Mouse (Mus musculus) stomach, embryonic 14.5 days (tissue): ENCODE results near the gene F13b. TPM values are rescaled to one million over a fixed set of nuclear protein-coding genes. Genes with fewer than 3 reads are reported as not detected.

Source experiments
- ATAC-seq: fragments of 200-750 bp; cut with Nextera tagmentation; 2 replicates; pipeline ENCODE4 v1.8.0; 2017; ENCODE audit warnings: low read depth, moderate TSS enrichment; ENCODE audit not compliant: insufficient number of reproducible peaks, insufficient read depth, low FRiP score
- H3K27ac ChIP-seq: fragments of 300-500 bp; sonication (generic); 2 replicates; pipeline ENCODE4 v1.5.1; 2014; ENCODE audit warnings: mild to moderate bottlenecking, low read length, moderate library complexity, mixed read lengths
- H3K27me3 ChIP-seq: fragments of 300-500 bp; sonication (generic); 2 replicates; pipeline ENCODE4 v1.6.1; 2014; ENCODE audit warnings: low read length, control low read depth, mixed read lengths; ENCODE audit not compliant: control insufficient read depth, insufficient read depth
- H3K36me3 ChIP-seq: fragments of 300-500 bp; sonication (generic); 2 replicates; pipeline ENCODE4 v1.6.1; 2014; ENCODE audit warnings: mild to moderate bottlenecking, control low read depth, low read length, moderate library complexity, mixed read lengths; ENCODE audit not compliant: control insufficient read depth, insufficient read depth
- H3K4me1 ChIP-seq: fragments of 300-500 bp; sonication (generic); 2 replicates; pipeline ENCODE4 v1.6.1; 2014; ENCODE audit warnings: low read length, control low read depth, mixed read lengths; ENCODE audit not compliant: control insufficient read depth, insufficient read depth
- H3K4me2 ChIP-seq: fragments of 300-500 bp; sonication (generic); replicated peaks from 2 replicates; pipeline ENCODE4 v1.6.1; 2014; ENCODE audit warnings: low read depth, low read length, control low read depth
- H3K4me3 ChIP-seq: fragments of 300-500 bp; sonication (generic); 2 replicates; pipeline ENCODE4 v1.5.1; 2014; ENCODE audit warnings: low read depth, low read length, control low read depth
- H3K9ac ChIP-seq: fragments of 300-500 bp; sonication (generic); replicated peaks from 2 replicates; pipeline ENCODE4 v1.6.1; 2014; ENCODE audit warnings: low read depth, mild to moderate bottlenecking, control low read depth, low read length, moderate library complexity, mixed read lengths
- H3K9me3 ChIP-seq: fragments of 300-500 bp; sonication (generic); 2 replicates; pipeline ENCODE4 v1.6.1; 2016; ENCODE audit warnings: low read depth, low read length, control low read depth; ENCODE audit not compliant: control insufficient read depth
- WGBS: fragments of 180-500 bp; shearing (Covaris S2); extraction: QIAGEN DNeasy Blood & Tissue Kit; methylation state at CpG from one replicate; pipeline ENCODE4 v1.1.7; 2014; 5-methylcytosine and 5-hydroxymethylcytosine counted together
- polyA plus RNA-seq: library from polyadenylated mRNA; unstranded; fragments of >200 nt; fragmentation: Nextera tagmentation; extraction: Ambion mirVana; gene quantifications from 2 replicates; pipeline ENCODE4 v1.2.1, GENCODE M21; 2014

The F13b gene
- polyA plus RNA-seq, 1 experiment from 2014 or later, result not detected

DNA sequence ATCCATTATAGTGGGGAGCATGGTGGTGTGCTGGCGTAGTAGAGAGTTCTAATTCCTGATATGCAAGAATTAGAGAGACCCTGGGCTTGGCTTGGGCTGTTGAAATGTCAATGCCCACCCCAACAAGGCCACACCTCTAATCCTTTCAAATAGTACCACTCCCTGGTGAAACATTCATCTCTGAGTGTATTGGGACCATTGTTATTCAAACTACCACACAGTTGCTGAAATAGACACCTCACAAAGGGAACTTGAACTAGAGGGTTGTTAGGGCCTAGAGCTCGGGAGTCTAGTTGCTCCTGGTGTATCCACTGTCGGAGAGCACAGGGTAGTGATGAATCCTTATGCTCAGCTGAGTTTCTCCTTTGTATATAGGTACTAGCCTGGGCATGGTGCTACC, 6.9 kb upstream of the F13b start:
- Histone ChIP-seq H3K27me3 (no peaks in the 10 kb centered on the region), H3K4me1 (no peaks in the 10 kb centered on the region), H3K27ac (no peak overlapping the region), H3K36me3 (peaks cover 30% of the 10 kb centered on the region), H3K9me3 (no peaks in the 10 kb centered on the region), H3K4me2 (no peak overlapping the region), H3K9ac (no peak overlapping the region), H3K4me3 (no peak overlapping the region)
- ATAC-seq, result no peak
- WGBS, result 87% methylated on average over 3 of the region's 3 CpGs

DNA sequence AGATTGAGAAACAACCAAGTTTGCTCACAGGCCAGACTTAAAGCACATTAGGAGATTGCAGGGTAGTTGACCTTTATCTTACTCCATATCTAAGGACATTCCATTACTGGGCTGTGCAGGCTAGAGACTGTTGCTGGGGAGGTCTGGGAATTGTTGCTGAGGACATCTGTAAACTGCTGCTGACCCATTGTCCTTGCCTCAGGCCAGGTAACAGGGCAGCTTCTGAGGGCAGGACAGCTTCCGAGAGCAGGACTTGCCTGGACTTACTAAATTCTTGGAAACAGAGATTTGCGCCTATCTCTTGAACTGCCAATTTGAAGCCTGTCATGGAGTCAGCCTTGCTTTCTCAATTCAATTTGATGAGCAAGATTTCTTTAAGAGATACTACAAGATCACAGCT, 6.1 kb upstream of the F13b start:
- H3K4me2 ChIP-seq, result no peak overlapping the region
- H3K4me1 ChIP-seq, result no peaks in the 10 kb centered on the region
- no peak overlapping the region for H3K27ac ChIP-seq
- no peaks in the 10 kb centered on the region for H3K27me3 ChIP-seq
- no peak for ATAC-seq
- peaks cover 24% of the 10 kb centered on the region for H3K36me3 ChIP-seq
- no peak overlapping the region for H3K4me3 ChIP-seq
- H3K9ac ChIP-seq, result no peak overlapping the region
- no peaks in the 10 kb centered on the region for H3K9me3 ChIP-seq
- WGBS, result 90% methylated on average over 2 of the region's 2 CpGs

DNA sequence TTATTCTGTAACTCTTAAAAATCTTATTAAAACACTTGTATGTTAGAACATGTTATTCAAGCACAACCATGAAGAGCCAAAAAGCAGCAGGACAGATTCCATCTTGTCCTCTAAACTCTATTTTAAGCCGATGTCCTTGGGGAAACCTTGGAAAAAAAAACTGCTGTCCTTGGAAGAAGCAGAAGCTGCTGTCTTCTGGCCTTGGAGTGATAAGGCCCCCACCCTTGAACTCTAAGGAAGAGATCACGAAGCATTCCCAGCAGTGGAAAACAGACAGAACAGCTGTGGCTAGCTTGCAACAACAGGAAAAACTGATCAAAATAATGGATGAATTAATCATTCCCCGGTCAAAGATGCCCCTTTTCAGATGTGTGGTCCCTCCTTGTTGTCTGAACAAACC, 5.3 kb upstream of the F13b start:
- no peak for ATAC-seq
- WGBS, result 84% methylated on average over 3 of the region's 3 CpGs
- H3K27ac ChIP-seq, result no peak overlapping the region
- H3K9ac ChIP-seq, result no peak overlapping the region
- no peak overlapping the region for H3K4me3 ChIP-seq
- peaks cover 17% of the 10 kb centered on the region for H3K36me3 ChIP-seq
- no peaks in the 10 kb centered on the region for H3K27me3 ChIP-seq
- no peak overlapping the region for H3K4me2 ChIP-seq
- no peaks in the 10 kb centered on the region for H3K4me1 ChIP-seq
- no peaks in the 10 kb centered on the region for H3K9me3 ChIP-seq

DNA sequence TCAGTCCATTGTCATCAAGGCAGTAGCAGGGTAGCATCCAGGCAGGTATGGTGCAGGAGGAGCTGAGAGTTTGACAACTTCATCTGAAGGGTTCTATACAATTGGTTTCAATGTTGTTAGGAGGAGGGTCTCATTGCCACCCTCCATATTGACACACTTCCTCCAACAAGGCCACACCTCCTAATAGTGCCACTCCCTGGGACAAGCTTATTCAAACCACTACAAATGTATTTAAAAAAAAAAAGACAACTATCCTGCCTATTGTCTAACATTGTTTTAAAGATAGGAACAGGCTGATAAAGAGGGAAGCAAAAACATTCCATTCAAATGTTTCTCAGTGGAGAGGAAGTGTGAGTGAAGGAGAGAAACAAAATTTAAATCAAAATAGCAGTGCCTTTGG, 1.8 kb upstream of the F13b start:
- no peak overlapping the region for H3K4me2 ChIP-seq
- H3K4me3 ChIP-seq, result no peak overlapping the region
- no peaks in the 10 kb centered on the region for H3K36me3 ChIP-seq

DNA sequence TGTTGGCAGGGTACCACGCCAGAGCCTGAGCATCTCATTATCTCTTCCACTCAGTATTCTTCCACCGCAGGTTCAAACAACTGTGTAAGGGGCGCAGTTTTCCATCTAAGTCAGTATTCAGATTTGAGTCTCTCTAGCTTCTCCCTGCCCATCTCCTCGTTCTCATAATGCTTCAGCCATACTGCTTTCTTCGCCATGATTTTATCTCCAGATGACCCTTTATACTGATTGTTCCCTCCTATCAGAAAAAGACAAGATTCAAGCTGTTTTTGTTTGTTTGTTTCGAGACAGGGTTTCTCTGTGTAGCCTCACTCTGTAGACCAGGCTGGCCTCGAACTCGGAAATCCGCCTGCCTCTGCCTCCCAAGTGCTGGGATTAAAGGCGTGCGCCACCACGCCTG, 13.1 kb downstream of the F13b start:
- Histone ChIP-seq H3K27me3 (no peaks in the 10 kb centered on the region), H3K4me2 (no peak overlapping the region), H3K4me1 (no peaks in the 10 kb centered on the region), H3K36me3 (no peaks in the 10 kb centered on the region), H3K4me3 (no peak overlapping the region), H3K27ac (no peak overlapping the region), H3K9ac (no peak overlapping the region), H3K9me3 (no peaks in the 10 kb centered on the region)
- WGBS, result 85% methylated on average over 12 of the region's 12 CpGs
- ATAC-seq, result no peak

More for the DNA sequence above, 1.8 kb upstream of the F13b start:
- Histone ChIP-seq H3K27ac (no peak overlapping the region), H3K9me3 (no peaks in the 10 kb centered on the region), H3K9ac (no peak overlapping the region), H3K4me1 (no peaks in the 10 kb centered on the region), H3K27me3 (no peaks in the 10 kb centered on the region)
- no peak for ATAC-seq

DNA sequence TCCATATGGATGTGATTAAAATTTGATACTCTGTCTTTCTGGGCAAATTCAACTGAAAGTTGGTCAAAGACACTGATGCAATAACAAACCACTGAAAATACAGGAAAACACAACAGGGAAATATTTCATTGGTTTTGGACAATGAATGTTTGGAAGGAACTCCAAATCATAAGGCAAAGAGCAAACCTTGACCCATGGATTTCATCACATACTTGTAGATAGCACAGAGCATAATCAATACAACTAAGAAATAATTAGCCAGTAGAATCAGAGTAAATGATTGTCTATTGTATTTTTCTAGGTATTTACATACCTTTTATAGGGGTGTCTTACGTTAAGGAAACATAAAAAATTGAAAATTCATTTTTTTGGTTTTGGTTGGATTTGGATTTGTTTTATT, 47.0 kb downstream of the F13b start:
- no peaks in the 10 kb centered on the region for H3K4me1 ChIP-seq
- H3K27me3 ChIP-seq, result no peaks in the 10 kb centered on the region
- 86% methylated on average over 1 of the region's 1 CpGs for WGBS

DNA sequence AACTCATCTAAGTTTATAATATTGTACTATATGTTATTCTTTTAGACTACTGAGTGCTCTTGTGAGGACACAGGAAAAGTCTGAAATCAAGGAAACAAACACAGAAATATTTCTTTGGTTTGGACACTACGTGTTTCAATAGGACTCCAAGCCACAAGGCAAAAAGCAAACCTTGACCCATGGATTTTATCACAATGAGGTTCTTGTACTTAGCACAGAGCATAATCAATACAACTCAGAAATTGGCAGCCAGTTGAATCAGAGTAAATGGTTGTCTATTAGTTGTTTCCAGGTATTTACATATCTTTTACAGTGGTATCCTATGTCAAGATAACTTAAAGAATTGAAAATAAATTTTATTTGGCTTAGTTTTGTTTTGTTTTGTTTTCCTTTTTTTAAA, 49.8 kb downstream of the F13b start:
- Histone ChIP-seq H3K4me1 (no peaks in the 10 kb centered on the region), H3K4me2 (no peak overlapping the region), H3K36me3 (no peaks in the 10 kb centered on the region), H3K9ac (no peak overlapping the region), H3K9me3 (no peaks in the 10 kb centered on the region), H3K4me3 (no peak overlapping the region), H3K27me3 (no peaks in the 10 kb centered on the region), H3K27ac (no peak overlapping the region)
- WGBS, result 79% methylated on average over 1 of the region's 1 CpGs
- no peak for ATAC-seq

More for the DNA sequence above, 47.0 kb downstream of the F13b start:
- Histone ChIP-seq H3K36me3 (no peaks in the 10 kb centered on the region), H3K9ac (no peak overlapping the region), H3K9me3 (no peaks in the 10 kb centered on the region), H3K4me3 (no peak overlapping the region), H3K27ac (no peak overlapping the region), H3K4me2 (no peak overlapping the region)
- ATAC-seq, result no peak

DNA sequence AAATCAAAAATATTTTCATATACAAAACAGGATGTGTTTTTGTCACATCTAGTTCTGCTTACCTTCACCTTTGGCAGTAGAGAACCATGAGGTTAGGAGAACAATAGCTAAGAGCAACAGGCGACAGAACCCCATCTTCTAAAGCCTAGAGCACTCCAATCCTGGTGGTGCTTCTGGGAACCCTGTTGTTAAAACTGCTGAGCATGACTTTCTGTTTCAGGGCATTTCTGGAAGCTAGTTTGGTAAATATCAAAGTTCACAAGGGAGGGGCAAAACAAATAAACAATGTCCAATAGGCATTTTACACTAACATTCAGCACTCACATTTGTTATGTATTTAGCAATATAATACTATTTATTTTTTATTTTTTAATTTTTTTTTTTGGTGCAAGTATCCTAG, 58.5 kb downstream of the F13b start, which contains the start of gene Cfhr1:
TSS of gene Cfhr1 (minus strand) at position 249 of the 400 bp plus-strand sequence.
- no peaks in the 10 kb centered on the region for H3K27me3 ChIP-seq
- no peaks in the 10 kb centered on the region for H3K4me1 ChIP-seq
- H3K9ac ChIP-seq, result no peak within 1 kb of the TSS
- WGBS, result 57% methylated on average over 1 of the region's 1 CpGs
- no peaks in the 10 kb centered on the region for H3K9me3 ChIP-seq
- no peak within 1 kb of the TSS for H3K27ac ChIP-seq
- H3K4me2 ChIP-seq, result no peak within 1 kb of the TSS
- H3K4me3 ChIP-seq, result no peak within 1 kb of the TSS
- ATAC-seq, result no peak
- H3K36me3 ChIP-seq, result no peaks in the 10 kb centered on the region
